Mouse (Mus musculus) small intestine, adult 10 weeks (tissue): ENCODE data around the gene Olfr695. TPM values are rescaled to one million over a fixed set of nuclear protein-coding genes. Genes with fewer than 3 reads are reported as not detected.

Experiments used
- polyA plus RNA-seq: library from polyadenylated mRNA; stranded (reverse); fragments of 350-450 nt; fragmentation: Illumina TruSeq; extraction: RNeasy Lipid Tissue Mini Kit (QIAGEN cat#74804); gene quantifications from one replicate; pipeline ENCODE4 v1.2.3, GENCODE M21; 2014; ENCODE audit warnings: low replicate concordance

Olfr695 gene
- not detected for polyA plus RNA-seq

DNA sequence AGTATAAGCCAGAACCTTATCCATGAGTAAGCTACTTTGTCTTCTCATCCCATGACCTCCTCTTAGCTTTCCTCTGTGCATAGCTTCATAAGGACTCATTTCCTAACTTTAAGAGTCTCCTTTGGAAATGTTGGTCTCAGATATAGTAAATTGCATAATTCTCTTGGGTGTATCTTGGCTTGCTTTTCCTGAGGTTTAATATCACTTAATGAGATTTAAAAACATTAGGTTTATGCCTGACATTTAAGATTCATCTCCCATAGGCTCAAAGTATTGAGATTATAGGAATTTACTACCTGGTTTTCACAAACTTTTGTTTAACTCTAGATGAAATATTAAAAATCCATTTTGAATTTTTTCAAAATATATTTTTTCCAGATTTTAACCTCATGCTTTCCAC is at the start of gene Olfr695:
Olfr695 (minus strand) TSS at position 101 of the 400 bp plus-strand sequence.

DNA sequence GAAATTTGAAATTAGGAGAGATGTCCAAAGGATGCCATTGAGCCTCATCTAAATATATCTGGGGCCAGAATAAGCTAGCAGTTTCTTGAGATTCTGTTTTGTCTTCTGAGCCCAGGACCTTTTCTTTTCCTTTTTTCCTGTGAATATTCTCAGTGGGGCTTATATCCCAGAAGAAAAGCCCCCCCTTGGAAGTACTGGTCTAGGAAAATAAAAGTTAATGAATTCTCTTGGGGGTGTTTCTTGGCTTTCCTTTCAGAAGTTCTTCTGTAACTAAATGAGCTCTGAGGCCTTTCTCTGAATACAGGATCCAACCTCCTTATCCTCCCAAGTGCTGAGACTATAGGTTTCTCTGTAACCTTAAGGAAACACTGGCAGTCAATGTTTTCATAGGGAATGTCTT is 39.1 kb upstream of the Olfr695 start, which contains the start of gene Olfr698:
Olfr698 (minus strand) TSS at position 101 of the 400 bp plus-strand sequence.

DNA sequence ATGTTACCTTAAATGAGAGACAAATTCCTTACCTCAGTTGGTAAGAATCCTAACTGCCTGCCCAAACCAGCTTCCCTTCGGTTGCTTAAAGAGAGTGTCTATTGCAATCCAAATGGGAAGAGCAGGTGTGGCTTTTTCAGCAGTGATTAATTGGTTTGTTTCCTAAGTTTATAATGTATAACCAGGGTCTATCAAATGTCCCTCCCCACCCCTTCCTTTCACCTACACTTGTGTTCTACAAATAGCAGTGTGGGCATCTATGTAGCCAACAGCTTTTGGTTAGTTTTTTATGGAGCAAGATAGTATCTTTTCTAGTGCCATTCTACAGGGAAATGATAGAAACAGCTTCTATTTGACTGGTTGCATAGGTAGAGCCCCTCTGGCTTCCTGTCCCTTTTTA is 26.1 kb upstream of the Olfr695 start, which contains the start of gene Olfr697:
Olfr697 (minus strand) TSS at position 101 of the 400 bp plus-strand sequence.

DNA sequence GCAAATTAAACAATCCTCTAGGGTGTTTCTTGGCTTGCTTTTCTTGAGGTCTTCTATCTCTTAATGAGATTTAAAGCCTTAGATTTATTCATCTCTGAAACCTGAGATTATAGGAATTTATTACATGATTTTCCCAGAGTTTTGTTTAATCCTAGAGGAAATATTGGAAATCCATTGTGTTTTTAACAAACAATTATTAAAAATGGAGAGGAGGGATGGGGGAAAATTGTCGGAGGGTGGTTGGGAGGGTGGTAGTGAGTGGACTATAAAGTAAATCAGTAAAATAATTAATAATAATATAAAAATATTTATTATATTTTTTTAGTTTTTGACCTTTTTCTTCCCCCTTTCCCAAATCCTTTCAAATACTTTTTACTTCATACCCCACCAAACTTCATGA is 24.5 kb downstream of the Olfr695 start, which contains the start of gene Olfr694:
Olfr694 (minus strand) TSS at position 101 of the 400 bp plus-strand sequence.

DNA sequence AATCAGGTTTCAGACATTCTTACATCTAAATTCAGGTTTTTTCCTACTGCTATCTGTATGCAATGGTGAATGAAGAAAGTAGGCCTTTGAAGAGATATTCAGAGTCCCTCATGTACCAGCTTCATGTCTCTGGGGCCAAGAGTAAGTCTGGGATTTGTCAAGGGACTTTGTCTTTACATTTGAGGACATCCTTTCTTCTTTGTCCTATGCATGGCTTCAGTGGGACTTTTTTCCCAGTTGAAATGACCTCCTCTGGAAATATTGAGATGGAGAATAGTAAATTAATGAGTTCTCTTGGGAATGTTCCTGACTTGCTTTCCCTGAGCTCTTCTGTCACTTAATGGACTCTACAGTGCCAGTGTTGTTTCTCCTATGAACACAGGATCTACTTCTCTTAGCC is 35.7 kb downstream of the Olfr695 start, which contains the start of gene Olfr693:
Olfr693 (minus strand) TSS at position 101 of the 400 bp plus-strand sequence.

Other genes with a start within 250 kb of the Olfr695 start
- not detected for gene Olfr693, start 35.8 kb downstream of the Olfr695 start, polyA plus RNA-seq
- not detected for gene Olfr694, start 24.6 kb downstream of the Olfr695 start, polyA plus RNA-seq
- gene Olfr697, start 26.0 kb upstream of the Olfr695 start, polyA plus RNA-seq: not detected
- gene Olfr698, start 39.0 kb upstream of the Olfr695 start, polyA plus RNA-seq: not detected
- not detected for gene Olfr699, start 76.8 kb upstream of the Olfr695 start, polyA plus RNA-seq
- gene Olfr700, start 92.4 kb upstream of the Olfr695 start, polyA plus RNA-seq: not detected
- gene Olfr701, start 97.7 kb upstream of the Olfr695 start, polyA plus RNA-seq: not detected
- gene Olfr702, start 117.5 kb upstream of the Olfr695 start, polyA plus RNA-seq: not detected
- gene Olfr703, start 127.0 kb upstream of the Olfr695 start, polyA plus RNA-seq: not detected
- not detected for gene Olfr704, start 146.8 kb upstream of the Olfr695 start, polyA plus RNA-seq
- gene Olfr705, start 160.5 kb upstream of the Olfr695 start, polyA plus RNA-seq: not detected
- not detected for gene Olfr706, start 171.8 kb upstream of the Olfr695 start, polyA plus RNA-seq
- gene Olfr707, start 184.8 kb upstream of the Olfr695 start, polyA plus RNA-seq: not detected
- gene Olfr1532-ps1, start 191.6 kb upstream of the Olfr695 start, polyA plus RNA-seq: 0.45 TPM
- gene Olfr709-ps1, start 215.8 kb upstream of the Olfr695 start, polyA plus RNA-seq: not detected
- not detected for gene Olfr710, start 231.9 kb upstream of the Olfr695 start, polyA plus RNA-seq
- not detected for gene Olfr6, start 247.5 kb upstream of the Olfr695 start, polyA plus RNA-seq